Mouse (Mus musculus) cerebellum, adult (tissue): Measurements from ENCODE around the gene Gm13119.
"Not testable (repeated sequence)": the region's sequence is repeated elsewhere in the genome, so short reads cannot be mapped to it uniquely, and the experiment has no call there.

Experiments used
- ATAC-seq: cut with Nextera tagmentation; 2 replicates; pipeline ENCODE4 v1.9.2; 2017; ENCODE audit warnings: mild to moderate bottlenecking, moderate library complexity, mixed read lengths; ENCODE audit not compliant: insufficient number of reproducible peaks, low FRiP score, low TSS enrichment

The Gm13119 gene

DNA sequence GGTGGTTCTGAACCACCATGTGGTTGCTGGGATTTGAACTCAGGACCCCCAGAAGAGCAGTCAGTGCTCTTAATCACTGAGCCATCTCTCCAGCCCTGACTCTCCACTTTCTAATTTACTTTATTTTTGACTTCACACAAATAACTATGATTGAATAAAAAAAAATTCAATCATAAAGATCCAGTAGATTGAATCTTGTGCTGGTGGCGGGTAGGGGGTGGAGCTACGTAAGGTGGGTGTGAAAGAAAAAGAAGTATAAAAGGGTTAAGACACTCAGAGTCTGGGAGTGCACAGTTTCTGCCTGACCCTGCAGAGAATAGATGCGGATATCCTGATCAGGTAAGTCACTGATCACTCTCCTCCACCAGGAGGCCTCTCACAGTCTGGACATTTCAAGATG, at the start of gene Gm13119:
Gene Gm13119, plus strand, starts transcription at position 301 of the 400 bp plus-strand sequence.
- not testable (repeated sequence) for ATAC-seq

DNA sequence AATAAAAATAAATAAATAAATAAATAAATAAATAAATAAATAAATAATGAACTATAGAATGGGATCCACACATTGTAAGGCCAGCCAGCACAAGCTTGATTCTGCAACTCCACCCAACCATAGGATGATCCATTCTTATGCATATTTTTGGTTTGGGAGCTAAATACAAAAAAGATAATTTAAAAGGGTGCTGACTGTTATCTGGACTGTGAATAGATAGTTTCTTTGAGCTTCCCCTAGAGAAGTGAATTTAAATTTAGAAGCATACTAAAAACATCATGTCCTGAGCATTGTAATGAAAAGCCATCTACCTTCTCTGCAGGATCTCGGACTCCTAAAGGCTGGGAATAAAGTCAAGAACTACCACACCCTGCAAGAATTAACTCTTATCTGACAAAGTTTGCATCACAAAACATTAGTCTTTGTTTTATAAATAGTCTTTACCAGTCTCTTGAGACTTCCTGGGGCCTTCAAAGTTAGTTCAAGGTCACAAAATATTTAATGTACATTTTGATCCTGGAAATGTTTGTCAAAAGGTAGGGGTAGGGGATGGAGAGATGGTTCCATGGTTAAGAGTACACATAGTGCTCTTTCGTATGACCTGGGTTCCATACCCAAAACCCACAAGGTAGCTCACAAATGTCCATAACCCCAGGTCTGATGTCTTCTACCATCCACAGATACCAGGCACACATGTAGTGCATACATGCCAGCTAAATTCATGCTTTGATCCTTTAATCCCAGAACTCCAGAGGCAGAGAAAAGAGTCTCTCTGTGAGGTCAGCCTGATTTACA, 44.9 kb upstream of the Gm13119 start:
- ATAC-seq = not testable (repeated sequence)

DNA sequence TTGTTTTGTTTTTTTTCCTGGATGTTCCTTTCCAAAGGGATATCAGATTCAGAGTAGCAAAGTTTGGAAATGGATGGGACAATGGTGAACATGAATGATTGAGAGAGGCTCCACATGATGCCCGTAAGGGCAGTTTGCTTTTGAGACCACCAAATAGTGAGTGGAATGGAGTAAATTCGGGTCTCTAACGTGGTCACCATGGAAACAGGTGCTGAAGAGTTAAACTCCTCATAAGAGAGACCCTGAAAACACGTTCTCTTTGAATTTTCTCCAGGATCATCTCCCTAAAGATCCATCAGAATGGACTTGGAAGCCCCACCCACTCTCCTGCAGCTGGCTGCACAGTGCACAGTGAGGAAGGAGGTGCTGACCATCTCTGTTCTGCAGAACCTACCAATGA, 27.8 kb upstream of the Gm13119 start, which contains the start of gene Gm13128:
Gene Gm13128, plus strand, starts transcription at position 301 of the 400 bp plus-strand sequence.
- not testable (repeated sequence) for ATAC-seq

DNA sequence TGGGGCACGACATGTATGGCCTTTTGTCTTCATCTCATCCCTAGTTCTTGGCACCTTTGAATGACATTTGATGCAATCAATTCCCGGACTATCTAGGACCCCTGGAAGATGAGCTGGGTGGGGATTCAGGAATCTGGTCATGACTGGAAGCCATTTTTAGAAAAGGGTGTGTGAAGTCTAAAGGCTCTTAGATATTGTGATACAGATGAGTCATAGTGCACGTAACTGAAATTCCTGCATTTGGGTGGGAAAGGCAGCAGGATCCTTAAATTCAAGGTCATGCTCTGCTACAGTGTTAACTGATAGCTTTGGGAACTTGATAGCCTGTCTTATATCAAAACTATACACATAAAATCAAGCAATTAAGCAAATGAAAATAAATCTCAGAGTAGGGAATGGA, 21.9 kb upstream of the Gm13119 start:
- ATAC-seq = not testable (repeated sequence)

DNA sequence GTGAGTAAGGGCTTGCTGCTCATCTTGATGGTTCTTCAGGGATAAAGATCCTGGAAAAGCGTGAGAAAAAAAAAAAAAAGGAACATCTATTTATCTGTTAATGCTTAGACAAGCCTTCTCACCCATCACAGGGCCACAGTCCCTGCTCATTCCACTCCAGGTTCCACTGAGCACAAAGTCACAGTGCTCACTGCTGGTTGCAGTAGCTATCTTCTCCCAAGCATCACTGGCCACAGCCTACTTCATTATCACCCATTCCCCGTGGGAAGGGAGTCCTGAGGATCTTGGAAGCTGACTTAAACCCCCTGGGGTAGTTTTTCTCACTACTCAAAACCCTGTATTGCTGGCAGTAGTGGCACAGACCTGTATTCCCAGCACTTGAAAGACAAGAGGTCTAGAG, 20.2 kb downstream of the Gm13119 start, which contains the start of gene Pramef20:
Gene Pramef20, minus strand, starts transcription at position 23 of the 400 bp plus-strand sequence.
- no peak for ATAC-seq

DNA sequence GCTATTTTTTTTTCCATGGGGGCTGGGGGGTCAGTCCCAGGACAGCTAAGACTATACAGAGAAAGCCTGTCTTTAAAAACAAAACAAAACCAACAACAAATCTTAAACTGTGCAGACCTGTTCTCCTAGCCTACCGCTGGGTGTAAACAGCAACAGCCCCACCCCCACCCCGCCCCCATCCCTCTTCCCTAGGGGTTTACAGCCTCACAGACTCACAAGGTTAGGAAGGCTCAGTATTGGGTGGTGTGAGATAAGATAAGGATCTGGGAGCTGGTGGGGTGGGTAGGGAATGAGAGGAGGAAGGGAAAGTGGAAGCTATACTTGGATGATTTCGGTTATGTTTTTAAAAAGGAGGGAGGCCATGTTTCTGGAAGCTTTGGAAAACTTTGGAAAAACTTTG, 38.6 kb downstream of the Gm13119 start:
- no peak for ATAC-seq

DNA sequence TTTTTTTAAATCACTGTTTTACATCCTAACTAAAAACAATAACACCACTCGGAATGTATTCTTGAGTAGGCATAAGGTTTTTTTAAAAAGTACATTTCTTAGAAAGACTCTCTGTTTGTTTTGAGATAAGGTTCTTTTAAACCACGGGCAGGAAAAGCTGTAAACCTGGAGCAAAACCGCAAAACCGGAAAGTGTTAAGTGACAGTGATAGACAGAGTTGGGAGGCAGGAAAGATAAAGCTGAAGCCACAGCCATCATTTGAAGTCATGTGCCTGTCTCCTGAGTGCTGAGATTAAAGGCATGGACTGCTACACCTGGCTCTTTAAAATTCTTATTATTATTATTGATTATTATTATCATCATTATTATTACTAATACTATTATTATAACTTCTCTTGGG, 45.0 kb downstream of the Gm13119 start:
- ATAC-seq = no peak

DNA sequence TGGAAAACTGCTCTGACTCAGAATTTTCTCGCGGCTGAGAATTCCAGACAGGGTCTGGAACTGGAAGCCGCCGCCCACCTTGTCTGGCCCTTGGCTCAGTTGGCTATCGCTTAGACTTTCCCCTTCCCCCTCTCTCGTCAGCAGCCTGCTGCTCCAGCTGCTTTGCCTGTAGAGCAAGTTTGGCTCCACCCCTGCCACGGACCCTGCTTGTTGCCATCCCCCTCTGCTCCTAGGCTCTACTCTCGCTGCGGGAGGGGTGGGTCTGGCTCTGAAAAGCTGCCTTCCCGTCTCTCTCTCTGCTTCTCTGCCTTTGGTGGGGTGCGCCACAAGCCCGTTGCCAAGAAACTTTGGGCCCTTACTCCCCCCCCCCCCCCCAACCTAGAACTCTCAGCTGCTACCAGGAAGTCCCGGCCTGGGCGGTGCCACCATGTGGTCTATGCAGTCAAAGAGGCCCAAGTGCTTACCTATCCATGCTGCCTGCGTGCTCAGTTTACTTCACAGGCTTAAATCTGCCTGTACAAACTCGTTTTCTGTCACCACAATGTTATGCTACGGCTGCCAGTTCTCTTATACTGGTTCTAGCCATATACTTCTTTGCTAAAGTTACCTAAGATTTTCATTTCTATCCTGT, 46.8 kb downstream of the Gm13119 start:
- ATAC-seq = no peak

DNA sequence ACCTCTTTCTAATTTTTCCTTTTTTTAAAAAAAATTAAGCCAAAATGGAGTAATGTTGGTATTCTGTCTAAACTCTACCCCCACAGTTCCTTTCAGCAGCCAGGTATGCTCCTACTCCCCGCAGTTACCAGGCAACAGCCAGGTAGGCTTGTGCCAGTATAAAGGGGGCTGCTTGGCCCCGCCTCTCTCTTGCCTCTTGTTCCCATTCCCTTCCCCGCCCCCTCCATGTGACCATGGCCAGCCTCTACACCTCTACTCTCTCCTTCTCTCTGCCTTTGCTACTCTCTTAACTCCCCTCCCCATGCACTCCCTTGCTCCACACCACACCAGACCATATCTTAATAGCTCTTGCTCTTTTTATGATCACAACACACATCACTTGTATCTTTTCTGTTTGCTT, 48.5 kb downstream of the Gm13119 start:
- ATAC-seq = no peak

DNA sequence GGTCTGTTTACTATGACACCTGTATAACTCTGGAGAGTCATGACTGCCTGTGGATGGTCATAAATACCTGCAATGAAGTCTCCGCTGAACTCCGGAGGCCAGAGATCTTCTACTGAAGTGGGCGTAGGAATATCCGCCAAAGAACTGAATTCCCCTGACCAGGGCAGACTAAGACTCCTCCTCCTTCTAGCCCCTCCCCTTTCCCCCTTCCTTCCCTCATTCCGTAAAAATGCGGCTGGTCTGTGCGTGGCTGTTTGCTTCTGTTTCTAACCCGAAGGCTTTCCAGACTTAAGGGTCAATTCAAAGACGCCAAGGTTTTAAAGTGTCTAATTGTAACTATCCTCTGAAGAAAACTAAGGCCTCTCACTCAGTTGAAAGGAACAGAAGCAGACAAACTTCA, 50.5 kb downstream of the Gm13119 start, which contains the start of gene Pramef12:
Gene Pramef12, minus strand, starts transcription at position 175 of the 400 bp plus-strand sequence.
- ATAC-seq = no peak
